Mouse (Mus musculus) CH12.LX (cell line): ENCODE results near the gene Mybl2.

ENCODE experiments used
- E2F4 ChIP-seq: IDR thresholded peaks from 2 replicates; pipeline ENCODE4 v1.6.1; 2011; ENCODE audit warnings: low read depth, low read length, improper control_type of control experiment; ENCODE audit not compliant: insufficient replicate concordance
- EP300 ChIP-seq: IDR thresholded peaks from 2 replicates; pipeline ENCODE4 v1.6.1; 2011; ENCODE audit warnings: low read length, improper control_type of control experiment
- NELFE ChIP-seq: IDR thresholded peaks from 2 replicates; pipeline ENCODE4 v1.6.1; 2011; ENCODE audit warnings: low read depth, low read length, improper control_type of control experiment
- POLR2A ChIP-seq: IDR thresholded peaks from 2 replicates; pipeline ENCODE4 v1.6.1; 2011; ENCODE audit warnings: low read depth, mild to moderate bottlenecking, improper control_type of control experiment, low read length

DNA sequence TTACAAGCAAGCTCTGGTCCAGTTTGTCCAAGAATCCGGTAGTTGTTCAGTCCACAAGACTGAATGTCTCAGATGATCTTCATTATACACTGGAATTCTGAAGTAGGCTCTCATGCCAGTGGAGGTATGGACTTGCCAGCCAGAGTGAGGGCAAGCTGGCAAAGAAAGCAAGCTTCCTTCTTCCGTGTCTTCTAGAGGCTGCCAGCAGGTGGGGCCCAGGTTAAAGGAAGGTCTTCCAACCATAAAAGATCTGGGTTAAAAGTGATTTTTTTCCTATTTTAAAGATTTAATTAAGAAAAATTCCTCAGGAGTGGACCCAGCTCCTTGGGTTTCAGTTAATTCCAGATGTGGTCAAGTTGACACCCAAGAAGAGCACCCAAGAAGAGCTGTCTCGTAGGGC, 15.7 kb downstream of the Mybl2 start:
- TF ChIP-seq NELFE (no peak), EP300 (no peak), POLR2A (no peak), E2F4 (no peak)
